Mouse (Mus musculus) erythroblast, embryonic 14.5 days (primary cell): ENCODE measurements around the gene Kcnma1.

Experiments used
- GATA1 ChIP-seq: IDR thresholded peaks from 2 replicates; pipeline ENCODE4 v1.6.1; 2012; ENCODE audit warnings: low read length, inconsistent platforms, mixed read lengths
- TAL1 ChIP-seq: IDR thresholded peaks from 3 replicates; pipeline ENCODE4 v1.6.1; 2012; ENCODE audit warnings: low read length, inconsistent platforms, mixed read lengths

- TF ChIP-seq GATA1 (no peak), TAL1 (no peak)
Observed at GRCm38 (mm10) chr14:23429043-23429442, 585.2 kb downstream of the Kcnma1 start.
